ENCODE assay signal across 17 mouse cellular contexts in the genomic region with DNA sequence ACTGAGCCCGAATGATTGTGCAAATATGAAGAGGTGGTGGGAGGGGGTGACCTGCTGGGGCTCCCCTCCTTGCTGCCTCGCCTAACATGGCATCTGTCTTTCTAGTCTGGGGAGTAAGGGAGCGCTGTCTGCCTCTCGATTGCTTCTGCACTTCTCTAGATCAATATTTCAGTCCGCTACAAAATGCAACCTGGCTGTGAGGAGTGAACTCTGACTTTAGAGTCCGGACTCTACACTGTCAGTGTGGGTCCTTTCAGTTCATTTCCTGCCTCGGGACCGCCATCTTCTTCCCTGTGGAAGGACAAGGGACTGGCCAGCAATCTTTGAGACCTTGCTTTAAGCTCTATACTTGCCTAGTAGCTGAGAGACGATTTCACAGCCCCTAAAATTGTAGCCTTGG.
"Had no signal": no experiment of that assay in that cellular context is flagged by ENCODE, and none has a peak within 500 bp of the region (broad histone marks: within the 10 kb centered on the region; RNA-seq: fewer than 3 reads in every experiment).

No protein-coding gene starts in this region.

- H3K4me2 ChIP-seq: lung, embryonic 15.5 days; midbrain, embryonic 11.5 days; midbrain, embryonic 13.5 days; midbrain, embryonic 15.5 days; neural tube, embryonic 12.5 days; stomach, embryonic 15.5 days had no signal

- H3K4me3 ChIP-seq: lung, embryonic 15.5 days; midbrain, embryonic 13.5 days; midbrain, embryonic 15.5 days; neural tube, embryonic 12.5 days; stomach, embryonic 15.5 days had no signal

- ATAC-seq: lung, postnatal 0 days had no signal

- H3K9me3 ChIP-seq: lung, embryonic 15.5 days; midbrain, embryonic 13.5 days; midbrain, embryonic 15.5 days; neural tube, embryonic 12.5 days; stomach, embryonic 15.5 days had no signal

- DNase-seq: lung, adult 2 months; lung, postnatal 14 days; lung, postnatal 36 days; right cerebral cortex, postnatal 14 days; thymus, adult 2 months; thymus, postnatal 25 days; thymus, postnatal 4 days had no signal

- H3K9ac ChIP-seq: lung, embryonic 15.5 days; midbrain, embryonic 13.5 days; midbrain, embryonic 15.5 days; neural tube, embryonic 12.5 days; stomach, embryonic 15.5 days had no signal

- H3K27me3 ChIP-seq: lung, embryonic 15.5 days; megakaryocyte, embryonic 14.5 days; midbrain, embryonic 13.5 days; midbrain, embryonic 15.5 days; neural tube, embryonic 12.5 days; stomach, embryonic 15.5 days had no signal

- H3K27ac ChIP-seq: lung, embryonic 15.5 days; macrophage; midbrain, embryonic 13.5 days; midbrain, embryonic 15.5 days; neural tube, embryonic 12.5 days; stomach, embryonic 15.5 days; stomach, postnatal 0 days had no signal

- H3K36me3 ChIP-seq: lung, embryonic 15.5 days; midbrain, embryonic 13.5 days; midbrain, embryonic 15.5 days; neural tube, embryonic 12.5 days; stomach, embryonic 15.5 days had no signal

- H3K4me1 ChIP-seq: lung, embryonic 15.5 days; megakaryocyte, embryonic 14.5 days; midbrain, embryonic 15.5 days; neural tube, embryonic 12.5 days; stomach, embryonic 15.5 days had no signal
